Mouse (Mus musculus) stomach, postnatal 0 days (tissue): Measurements from ENCODE around the gene Dbn1.

Source experiments
- CTCF ChIP-seq: IDR thresholded peaks from 2 replicates; pipeline ENCODE4 v1.5.1; 2016; ENCODE audit warnings: antibody characterized with exemption, low read depth, mild to moderate bottlenecking, moderate library complexity
- EP300 ChIP-seq: optimal IDR thresholded peaks from 2 replicates; pipeline ENCODE3; 2016; ENCODE audit warnings: antibody characterized with exemption

- no peak for TF ChIP-seq CTCF
- no peak for TF ChIP-seq EP300
Observed at GRCm38 (mm10) chr13:55444937-55445315, 43.0 kb downstream of the Dbn1 start, which contains the start of gene Grk6.
